Mouse (Mus musculus): ENCODE results near the gene Ppp1r16b. TPM values are rescaled to one million over a fixed set of nuclear protein-coding genes. Genes with fewer than 3 reads are reported as not detected.

Ppp1r16b gene
- total RNA-seq, 2 experiments from 2014 or later: 135 to 138 TPM

DNA sequence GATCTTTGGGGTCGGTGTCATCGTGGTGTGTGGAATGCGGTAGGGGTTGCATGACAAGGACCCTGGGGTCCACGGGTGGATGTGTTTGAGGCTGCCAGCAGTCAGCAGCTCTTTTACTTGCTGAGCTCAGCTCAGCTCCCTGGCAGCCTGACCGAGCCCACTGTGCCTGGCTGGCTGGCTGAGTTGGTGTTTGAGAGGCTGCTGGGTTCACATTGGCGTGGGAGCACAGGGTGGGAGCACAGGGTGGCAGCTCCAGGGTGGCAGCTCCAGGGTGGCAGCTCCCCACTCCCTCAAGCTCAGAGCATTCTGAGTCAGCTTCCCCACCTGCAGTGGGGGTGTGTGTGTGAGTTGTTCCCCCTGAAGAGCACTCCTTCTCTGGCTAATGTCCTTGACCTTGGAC is 34.7 kb downstream of the Ppp1r16b start:
- TF ChIP-seq CTCF (IDR thresholded peaks at IDR 0.05): no peak
- intact Hi-C loops (cut with DNase I): no loop called here
- no peak overlapping the region for H3K4me3 ChIP-seq
- DNase-seq (ENCODE audit: extremely low spot score in 1 of 2, low spot score in 2 of 2): peak in 1 of 2 experiments; percentile 33
- peak overlapping the region; percentile 47 for H3K27ac ChIP-seq

DNA sequence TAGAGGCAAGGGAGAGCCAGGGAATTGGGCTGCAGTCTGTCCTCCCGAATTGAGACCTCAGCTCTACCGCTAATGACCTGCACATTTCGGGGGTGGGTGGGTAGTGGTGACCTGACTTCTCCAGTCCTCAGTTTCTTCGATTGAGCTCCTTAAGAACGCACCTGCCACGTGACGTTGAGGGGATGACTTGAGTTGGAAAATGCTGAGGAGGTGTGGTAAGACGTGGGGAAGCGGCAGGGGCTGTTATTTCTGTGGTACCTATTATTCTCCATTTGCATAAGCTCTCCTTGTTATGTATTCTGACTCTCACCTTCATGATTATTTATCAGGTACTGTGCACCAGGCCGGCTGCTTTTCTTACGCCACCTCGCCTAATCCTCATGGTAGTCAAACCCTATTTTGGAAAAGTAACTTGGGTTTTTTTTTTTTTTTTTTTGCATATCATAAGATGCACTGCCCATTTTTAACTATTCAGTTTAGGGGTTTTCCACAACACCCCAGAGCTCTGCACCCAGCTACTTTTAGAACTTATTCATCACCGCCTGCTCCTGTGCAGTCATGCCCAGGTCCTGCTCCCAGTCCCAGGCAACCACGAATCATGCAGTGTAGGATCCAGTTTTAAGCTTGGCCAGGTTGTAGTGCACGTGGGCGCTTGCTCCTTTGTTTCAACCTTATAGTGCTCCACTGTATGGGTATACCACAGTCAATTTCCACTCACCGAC is 35.5 kb downstream of the Ppp1r16b start:
- no peak for TF ChIP-seq CTCF (IDR thresholded peaks at IDR 0.05)
- Histone ChIP-seq H3K27ac (no peak overlapping the region; the same call in 1 of the 2 replicates), H3K4me3 (no peak overlapping the region)
- intact Hi-C loops (cut with DNase I): no loop called here
- DNase-seq (ENCODE audit: extremely low spot score in 1 of 2, low spot score in 2 of 2): no peak

DNA sequence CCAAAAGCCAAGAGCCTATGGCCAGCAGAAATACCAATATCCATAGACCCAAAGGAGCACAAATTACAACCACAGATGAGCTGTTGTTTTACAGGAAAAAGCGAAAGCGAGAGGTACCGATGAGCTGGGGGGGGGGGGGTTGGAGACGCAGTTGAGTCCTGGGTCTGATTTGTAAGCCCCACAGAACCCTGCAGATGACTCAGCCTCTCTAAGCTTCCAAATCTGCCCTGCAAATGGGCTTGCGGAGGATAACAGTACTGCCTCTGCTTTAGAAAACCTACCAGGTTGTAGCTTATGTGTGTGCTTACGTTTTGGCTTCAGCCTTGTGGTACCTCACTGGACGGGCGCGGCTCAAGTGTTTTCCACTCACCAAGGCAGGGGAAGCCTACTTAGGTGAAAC is 36.3 kb downstream of the Ppp1r16b start:
- TF ChIP-seq CTCF (IDR thresholded peaks at IDR 0.05): no peak; the same call in 1 of the 2 replicates
- no peak for DNase-seq (ENCODE audit: extremely low spot score in 1 of 2, low spot score in 2 of 2)
- H3K4me3 ChIP-seq: no peak overlapping the region
- intact Hi-C loops (cut with DNase I): no loop called here
- H3K27ac ChIP-seq: 0 out of 2 replicates have a peak overlapping the region, but pooled peaks have one; percentile 47

DNA sequence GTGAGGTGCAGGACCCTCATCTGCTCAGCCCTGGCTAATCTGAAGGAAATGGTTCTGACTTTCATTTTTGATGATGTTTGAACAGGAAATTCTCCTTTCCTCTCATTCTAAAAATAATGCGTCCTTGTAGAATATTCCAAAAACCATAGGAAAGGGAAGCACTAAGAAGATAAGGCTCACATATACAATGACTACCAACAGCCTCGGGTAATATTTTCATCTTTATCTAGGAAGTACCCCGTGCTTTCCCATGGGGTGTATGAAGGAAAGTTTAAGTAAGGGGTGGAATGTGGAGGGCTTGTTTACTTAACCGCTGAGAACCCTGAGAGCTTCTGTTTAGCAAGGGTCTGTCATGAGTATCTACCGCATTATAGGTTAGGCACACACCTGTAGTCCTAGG is 37.0 kb downstream of the Ppp1r16b start:
- Histone ChIP-seq H3K4me3 (no peak overlapping the region), H3K27ac (peak overlapping the region; percentile 28; the same call in 1 of the 2 replicates)
- intact Hi-C loops (cut with DNase I): no loop called here
- no peak for DNase-seq (ENCODE audit: extremely low spot score in 1 of 2, low spot score in 2 of 2)
- TF ChIP-seq CTCF (IDR thresholded peaks at IDR 0.05): no peak

DNA sequence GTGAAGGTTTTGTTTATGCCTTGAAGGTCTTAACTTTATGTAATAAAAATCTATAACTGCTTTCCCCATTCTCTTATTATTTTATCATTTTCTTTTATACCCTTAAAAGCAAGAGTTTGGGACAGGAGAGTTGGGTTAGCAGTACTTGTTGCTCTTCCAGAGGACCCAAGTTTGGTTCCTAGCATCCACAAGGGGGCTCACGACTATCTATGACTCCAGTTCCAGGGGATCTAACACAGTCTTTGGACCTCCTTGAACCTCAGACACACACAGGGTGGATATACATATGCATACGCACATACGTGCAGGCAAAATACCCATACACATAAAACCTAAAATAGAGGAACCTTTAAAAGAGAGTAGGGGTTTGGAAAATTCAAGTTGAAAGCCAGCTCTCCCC is 39.5 kb downstream of the Ppp1r16b start:
- TF ChIP-seq CTCF (IDR thresholded peaks at IDR 0.05): no peak; the same call in 1 of the 2 replicates
- intact Hi-C loops (cut with DNase I): no loop called here
- H3K4me3 ChIP-seq: no peak overlapping the region
- DNase-seq (ENCODE audit: extremely low spot score in 1 of 2, low spot score in 2 of 2): no peak
- no peak overlapping the region for H3K27ac ChIP-seq

DNA sequence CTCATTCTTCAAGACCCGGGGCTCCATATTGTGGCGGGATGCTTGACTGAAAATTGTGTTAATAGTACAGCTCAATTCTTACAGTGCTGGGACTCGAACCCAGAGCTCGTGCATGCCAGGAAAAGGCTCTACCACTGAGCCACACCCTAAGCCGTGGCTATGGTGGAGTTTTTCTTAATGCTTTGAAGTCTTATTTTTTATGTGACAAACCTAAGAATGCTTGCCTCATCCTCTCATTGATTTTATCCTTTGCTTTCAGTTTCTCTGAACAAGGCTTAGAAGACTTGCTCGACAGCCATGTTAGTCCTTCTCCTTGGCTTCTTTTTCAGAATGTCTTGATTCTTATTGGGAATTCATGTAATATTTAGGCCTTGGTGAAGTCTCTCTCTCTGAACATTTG is 40.3 kb downstream of the Ppp1r16b start:
- DNase-seq (ENCODE audit: extremely low spot score in 1 of 2, low spot score in 2 of 2): no peak
- Histone ChIP-seq H3K27ac (no peak overlapping the region), H3K4me3 (no peak overlapping the region)
- no peak for TF ChIP-seq CTCF (IDR thresholded peaks at IDR 0.05)
- intact Hi-C loops (cut with DNase I): no loop called here

DNA sequence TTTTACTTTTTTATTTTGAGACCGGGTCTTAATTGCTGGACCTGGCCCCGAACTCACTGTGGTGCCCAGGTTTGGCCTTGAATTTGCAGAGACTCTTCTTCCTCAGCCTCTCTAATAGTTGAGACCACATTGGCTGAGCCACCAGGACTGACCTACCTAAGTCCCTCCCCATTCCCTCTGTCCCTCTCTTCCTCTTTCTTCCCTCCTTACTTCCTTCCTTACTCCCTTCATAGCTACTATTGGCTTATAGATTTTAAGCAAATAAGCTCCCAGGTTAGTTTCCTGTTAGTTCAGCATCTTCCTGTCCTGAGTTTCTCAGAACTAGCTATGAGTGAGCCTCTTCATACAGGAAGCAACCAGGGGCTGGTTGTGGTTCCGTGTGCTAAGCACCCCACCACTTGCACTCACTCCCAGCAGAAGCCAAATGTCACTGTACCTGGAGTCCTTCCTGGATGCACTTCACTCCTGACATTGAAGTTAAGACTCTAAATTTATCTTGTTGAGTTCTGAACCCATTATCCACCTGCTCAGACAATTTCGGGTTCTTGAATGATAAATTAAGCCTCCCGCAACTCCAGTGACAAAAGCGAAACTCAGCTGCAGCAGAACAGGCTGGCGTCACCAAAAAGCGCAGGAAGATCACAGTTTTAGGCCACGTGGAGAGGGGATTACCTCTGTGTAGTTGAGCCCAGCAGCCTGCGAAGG is 41.7 kb downstream of the Ppp1r16b start:
- TF ChIP-seq CTCF (IDR thresholded peaks at IDR 0.05): no peak
- no peak overlapping the region for H3K4me3 ChIP-seq
- intact Hi-C loops (cut with DNase I): no loop called here
- no peak overlapping the region; the same call in 1 of the 2 replicates for H3K27ac ChIP-seq
- no peak for DNase-seq (ENCODE audit: extremely low spot score in 1 of 2, low spot score in 2 of 2)

DNA sequence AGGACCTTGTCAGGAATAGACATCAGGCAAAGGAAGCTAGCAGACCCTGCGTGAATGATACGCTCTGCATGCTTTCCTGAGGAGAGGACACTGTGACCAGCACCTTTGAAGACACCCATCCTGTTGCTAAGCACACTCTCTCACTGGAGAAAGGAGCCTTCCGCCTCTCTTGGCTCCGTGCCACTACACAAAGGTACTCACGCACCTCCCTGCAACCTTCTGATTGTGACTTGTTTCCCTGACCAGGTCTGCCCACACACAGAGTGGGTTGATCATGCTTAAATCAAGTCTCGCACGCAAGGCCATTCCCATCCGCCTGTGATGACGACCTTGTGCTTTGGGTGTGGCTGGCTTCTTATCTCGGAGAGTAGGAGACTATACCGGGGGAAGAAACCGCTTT is 42.9 kb downstream of the Ppp1r16b start:
- intact Hi-C loops (cut with DNase I): no loop called here
- no peak for TF ChIP-seq CTCF (IDR thresholded peaks at IDR 0.05)
- DNase-seq (ENCODE audit: extremely low spot score in 1 of 2, low spot score in 2 of 2): no peak
- Histone ChIP-seq H3K27ac (peak overlapping the region; percentile 30; the same call in 1 of the 2 replicates), H3K4me3 (no peak overlapping the region)

DNA sequence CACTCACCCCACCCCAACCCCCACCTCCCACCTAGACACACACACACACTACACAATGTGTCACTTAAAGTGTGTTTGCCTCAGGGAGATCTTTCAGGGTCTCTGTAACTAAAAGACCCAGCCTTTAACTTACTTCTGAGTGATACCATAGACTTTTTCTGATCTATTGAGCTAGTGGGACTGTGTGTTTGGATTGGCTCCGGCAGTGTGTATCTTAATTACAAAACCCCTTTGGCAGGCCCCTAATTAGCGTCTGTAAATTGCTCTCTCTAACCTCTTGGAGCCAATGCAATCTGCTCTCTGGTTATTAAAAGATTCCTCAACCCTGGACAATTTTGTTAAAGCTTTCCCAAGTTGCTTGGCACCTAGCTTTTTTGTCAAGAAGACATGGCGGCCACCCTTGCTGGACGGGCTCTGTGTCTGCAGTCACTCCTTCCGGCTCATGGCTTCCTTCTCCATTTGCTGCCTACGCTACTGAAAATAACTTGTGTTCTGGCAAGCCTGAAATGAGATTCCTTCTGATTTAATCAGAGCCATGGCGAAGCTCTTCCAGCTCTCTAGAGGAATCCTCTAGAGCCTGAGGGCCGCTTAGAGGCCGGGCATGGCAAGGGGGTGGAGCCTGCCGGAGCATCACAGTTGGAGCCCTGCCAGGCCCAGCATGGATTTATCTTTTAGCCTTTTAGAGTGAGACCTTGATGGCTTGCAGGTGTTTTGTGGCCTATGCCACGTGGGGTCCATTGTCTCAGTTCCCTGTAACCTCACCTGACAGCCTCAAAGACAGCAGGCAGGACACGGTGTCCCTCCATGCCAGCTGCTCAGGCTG is 46.9 kb downstream of the Ppp1r16b start:
- DNase-seq (ENCODE audit: extremely low spot score in 1 of 2, low spot score in 2 of 2): peak in 1 of 2 experiments; percentile 41
- TF ChIP-seq CTCF (IDR thresholded peaks at IDR 0.05): no peak
- Histone ChIP-seq H3K27ac (peak overlapping the region; percentile 88), H3K4me3 (no peak overlapping the region)
- intact Hi-C loops (cut with DNase I): loop anchor here (1.0 to 2.0 kb wide), 2 partner anchors 24 to 69 kb away; no protein-coding TSS in a partner anchor

DNA sequence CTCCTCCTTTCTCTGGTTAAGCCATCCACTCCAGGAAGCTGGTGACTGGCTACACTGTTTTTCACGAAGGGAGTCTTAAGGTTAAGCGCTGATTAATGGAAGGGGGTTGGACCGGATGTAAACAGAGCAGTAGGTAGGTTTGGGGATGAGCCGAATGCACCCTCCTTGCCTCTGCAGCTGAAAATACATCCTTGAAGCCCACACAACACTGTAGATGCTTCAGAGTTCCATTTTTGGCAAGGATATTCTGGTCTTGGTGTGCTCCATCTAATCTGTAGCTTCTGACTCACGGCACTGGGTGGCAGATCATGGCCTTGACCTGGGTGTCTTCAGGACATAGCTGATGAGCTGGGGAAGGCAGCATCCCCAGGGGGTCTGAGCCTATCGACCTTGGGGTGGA is 49.6 kb downstream of the Ppp1r16b start:
- no peak for TF ChIP-seq CTCF (IDR thresholded peaks at IDR 0.05)
- peak overlapping the region; percentile 88 for H3K27ac ChIP-seq
- DNase-seq (ENCODE audit: extremely low spot score in 1 of 2, low spot score in 2 of 2): no peak
- intact Hi-C loops (cut with DNase I): no loop called here
- no peak overlapping the region for H3K4me3 ChIP-seq

DNA sequence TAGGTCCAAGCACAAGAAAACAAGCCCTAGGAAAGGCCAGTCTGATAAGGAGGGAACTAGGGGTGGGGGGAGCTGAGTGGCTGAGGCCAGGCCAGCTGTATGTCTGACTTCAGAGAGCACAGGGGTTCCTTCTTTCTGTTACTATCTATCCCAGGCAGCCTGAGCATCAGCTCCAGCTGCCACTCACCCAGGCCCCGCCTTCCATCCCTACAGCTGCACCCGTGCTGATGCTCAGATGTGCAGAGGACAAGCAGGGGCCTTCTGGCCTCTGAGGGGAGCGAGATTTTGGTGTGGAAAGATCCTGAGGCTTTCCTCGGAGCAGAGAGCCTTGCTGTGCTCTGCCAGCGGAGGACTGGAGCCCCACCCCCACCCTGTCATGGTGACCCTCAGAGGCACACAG is 50.9 kb downstream of the Ppp1r16b start:
- no peak for TF ChIP-seq CTCF (IDR thresholded peaks at IDR 0.05)
- intact Hi-C loops (cut with DNase I): no loop called here
- no peak for DNase-seq (ENCODE audit: extremely low spot score in 1 of 2, low spot score in 2 of 2)
- Histone ChIP-seq H3K4me3 (no peak overlapping the region), H3K27ac (peak overlapping the region; percentile 88)
